Mouse (Mus musculus) spleen, postnatal 4 days (tissue): Measurements from ENCODE around the gene Gm572.

Source experiments
- DNase-seq, 2 experiments: peaks; one replicate each; pipeline ENCODE4 v3.0.0; 2022; ENCODE audit warnings: low spot score in 2 of 2

The Gm572 gene

DNA sequence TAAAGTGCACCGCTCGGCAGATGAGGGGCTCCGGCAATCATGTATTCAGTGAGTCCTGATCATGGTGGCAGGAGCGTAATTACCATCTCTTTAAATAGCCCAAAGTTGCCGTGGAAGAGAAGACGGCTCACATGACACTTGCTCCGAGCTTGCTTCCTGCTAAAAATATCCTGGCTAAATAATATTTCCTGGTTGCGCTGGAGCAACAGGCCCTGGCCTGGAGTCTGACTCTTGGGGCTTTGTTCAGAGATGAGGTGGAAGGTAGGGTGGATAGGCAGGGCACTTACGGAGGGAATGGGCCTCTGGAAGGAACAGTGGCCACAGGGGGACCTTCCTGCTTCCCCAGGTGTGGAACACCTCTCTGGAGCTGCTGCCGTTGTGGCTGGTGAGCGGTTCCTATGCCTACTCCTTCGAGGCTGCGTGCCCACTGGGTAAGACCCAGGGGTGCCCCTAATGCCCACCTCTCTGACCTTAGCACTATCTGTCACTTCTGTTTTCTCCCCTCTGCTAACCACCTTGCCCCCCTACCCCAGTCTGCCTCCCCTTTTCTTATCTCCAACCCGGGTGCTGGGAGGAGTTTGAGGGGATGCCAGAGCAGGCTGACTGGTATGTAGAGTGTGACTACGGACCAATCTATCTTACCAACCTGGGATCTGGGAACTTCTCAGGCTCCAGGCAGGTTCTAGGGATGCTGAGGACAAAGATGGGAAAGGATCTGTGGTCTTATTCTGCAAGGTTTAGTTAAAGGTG lies 24.1 kb downstream of the Gm572 start:
- DNase-seq = no peak

DNA sequence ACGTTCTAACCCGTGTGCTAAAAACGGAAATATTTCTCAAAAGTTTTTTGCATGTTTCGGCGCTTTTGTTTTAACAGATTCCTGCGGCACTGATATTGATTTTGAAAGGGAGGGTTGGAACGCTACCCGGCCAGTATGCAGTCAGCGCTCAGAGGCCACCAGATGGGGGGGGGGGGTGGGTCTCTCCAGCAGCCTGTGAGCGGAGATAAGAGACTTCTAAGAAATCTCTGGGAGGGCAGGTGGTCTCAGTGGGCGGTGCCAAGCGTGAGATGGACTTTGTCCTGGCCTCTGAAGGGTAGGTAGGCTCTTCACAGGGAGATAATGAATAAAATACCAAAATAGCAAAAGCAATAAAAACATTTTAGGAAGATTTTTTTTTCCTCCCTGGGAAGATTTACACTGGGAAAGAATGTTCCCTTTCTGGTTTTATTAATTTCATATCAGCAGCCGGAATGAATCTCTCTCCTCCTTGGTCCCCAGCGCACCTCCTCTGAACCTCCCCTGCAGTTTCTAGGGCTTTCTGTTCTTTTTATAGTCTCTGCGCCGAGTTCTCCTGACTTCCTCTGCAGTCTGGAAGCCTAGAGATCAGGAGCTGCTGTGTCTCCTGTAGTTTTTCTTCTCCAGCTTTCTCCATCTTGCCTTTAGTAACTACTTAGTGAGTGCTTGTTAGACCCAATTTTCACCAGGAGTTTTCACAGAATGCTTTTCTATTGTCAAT lies 28.3 kb downstream of the Gm572 start:
- DNase-seq = no peak

DNA sequence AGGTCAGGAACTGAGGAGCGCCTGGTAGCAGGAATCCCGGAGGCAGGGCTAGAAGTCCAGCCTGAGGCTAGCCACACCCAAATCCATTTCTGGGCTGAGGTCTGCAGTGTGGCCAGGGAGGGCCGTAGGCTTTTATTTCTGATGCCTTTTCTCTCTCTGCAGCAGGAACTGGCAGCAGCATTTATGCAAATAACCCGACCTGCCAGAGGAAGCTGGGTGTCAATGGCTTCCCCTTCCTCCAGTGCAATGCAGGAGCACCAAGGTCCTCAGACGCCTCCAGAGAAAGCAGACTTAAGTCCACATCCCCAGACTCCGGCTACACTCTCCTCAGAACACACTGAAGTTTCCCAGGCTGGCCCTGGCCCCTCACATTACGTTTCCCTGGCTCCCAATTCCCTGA lies 31.9 kb downstream of the Gm572 start:
- peak in 1 of 2 experiments; percentile 25 for DNase-seq

DNA sequence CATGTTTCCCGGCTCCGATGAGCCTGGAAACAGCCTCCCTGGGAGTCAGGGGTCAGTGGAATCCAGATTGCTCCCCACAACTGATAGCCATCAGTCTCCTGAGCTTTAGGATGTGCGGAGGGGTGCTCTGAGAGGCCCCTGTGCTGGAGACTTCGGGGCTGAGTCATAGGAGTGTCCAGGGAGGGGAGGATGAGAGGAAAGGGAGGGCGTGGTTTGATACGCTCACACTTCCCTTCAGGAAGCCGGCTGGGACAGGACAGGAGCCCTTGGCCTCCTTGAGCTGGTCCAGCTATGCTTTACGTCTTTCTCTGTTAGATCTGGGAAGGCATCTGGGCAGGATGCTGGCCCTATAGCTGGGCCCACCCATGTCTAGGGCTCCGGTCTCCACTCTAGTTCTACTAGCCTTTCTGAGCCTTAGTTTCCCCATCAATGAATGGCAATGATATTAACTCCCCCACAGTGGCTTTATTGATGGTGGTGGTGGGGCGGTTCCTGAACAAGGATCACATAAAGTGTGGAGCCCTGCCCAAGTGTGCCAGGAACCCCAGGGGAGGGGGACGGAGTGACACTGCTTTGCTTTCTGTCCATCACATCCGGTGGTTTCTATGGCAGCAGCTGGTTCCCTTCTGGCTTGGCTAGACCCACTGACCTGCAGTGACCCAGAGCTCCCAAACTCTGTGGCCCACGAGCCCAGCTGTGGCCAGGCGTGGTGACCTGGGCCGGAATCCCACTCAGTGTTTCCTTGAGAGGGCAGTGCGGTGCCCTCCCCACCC lies 33.3 kb downstream of the Gm572 start:
- DNase-seq = no peak

DNA sequence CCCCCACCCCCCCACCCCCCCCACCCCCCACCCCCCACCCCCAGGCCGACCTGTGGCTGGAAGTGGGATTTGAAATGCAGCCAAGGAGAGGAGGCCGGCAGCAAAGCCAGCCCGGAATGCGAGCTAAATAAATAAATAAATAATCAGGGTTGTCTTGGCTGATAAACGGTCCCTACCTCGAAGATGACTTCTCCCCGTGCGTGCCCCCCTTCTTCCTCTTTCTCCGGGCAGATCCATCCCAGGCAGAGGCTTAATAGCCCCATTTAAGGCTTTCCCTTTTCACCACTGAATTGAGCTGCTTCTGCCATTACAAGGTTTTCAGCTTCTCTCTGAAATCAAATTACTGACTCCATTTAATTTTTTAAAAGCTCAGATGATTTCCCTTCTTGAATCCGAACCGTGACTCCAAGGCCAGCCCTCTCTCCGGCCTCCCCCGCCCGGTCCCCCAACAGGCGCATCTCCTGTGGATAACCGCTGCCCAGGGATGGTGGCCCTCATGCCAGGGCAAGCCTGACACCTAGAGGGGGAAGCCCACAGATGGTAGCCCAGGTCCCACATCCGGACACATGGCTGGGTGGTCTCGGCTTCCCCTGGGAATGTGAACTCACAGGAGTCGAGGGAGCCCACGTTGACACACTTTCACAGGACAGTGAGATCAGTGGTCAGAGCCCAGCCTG lies 34.0 kb downstream of the Gm572 start:
- DNase-seq = no peak

DNA sequence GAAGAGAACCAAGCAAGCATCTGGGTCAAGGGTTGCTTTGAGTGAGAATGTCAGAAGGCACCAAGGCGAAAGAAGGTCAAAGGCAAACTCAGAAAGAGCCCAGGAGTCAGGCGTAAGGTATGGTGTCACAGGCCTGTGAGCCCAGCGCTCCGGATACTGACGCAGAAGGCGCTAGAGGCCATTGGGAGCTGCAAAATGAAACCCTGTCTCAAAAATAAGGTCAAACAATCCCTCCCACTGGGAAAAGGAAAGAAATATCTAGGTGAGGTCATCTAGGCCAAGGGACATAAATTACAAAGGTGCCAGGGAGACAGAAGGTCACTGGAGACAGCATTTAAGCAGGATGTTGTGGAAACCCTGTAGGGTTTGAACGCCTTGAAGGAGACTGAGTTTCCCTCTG lies 35.0 kb downstream of the Gm572 start:
- DNase-seq = no peak

DNA sequence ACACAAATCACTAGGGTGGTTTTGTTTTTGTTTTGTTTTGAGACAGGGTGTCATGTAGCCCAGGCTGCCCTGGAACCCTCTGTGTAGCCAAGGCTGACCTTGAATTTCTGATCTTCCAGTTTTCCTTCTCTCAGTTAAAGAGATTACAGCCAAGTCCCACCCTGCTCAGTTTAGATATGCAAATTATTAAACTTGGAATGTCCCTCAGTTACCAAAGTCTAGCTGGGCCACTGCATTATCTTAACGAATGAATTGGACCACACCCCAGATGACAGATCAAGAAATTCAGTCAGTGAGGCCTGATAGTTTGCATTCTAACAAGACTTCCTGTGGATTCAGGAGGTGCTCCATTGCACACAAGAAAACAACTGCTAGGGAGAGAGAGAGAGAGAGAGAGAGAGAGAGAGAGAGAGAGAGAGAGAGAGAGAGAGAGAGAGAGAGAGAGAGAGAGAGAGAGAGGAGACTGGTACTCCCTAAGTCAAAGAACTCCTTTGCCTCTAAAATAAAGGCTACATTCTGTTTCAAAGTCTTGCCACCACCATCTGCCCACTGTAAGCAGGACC lies 37.5 kb downstream of the Gm572 start:
- DNase-seq = no peak

DNA sequence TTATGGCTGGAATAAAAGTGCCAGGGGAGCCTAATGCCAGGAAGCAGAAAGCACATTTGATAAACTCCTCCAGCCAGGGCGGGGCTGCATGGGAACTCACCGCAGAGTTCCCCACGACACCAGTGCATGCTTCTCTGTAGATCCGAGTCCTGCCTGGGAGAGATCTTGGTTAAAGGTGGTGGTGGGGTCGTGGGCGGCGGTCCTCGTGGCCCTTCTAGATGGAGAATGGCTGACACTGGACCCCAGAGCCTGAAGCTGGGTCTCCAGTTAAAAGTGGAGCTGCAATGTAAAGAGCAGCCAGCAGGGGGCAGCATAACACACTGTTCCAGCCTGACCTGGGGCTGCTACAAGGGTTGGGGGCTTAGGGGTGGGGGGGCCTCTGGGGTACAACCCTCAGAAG lies 38.3 kb downstream of the Gm572 start:
- DNase-seq = peak; percentile 59 to 89

DNA sequence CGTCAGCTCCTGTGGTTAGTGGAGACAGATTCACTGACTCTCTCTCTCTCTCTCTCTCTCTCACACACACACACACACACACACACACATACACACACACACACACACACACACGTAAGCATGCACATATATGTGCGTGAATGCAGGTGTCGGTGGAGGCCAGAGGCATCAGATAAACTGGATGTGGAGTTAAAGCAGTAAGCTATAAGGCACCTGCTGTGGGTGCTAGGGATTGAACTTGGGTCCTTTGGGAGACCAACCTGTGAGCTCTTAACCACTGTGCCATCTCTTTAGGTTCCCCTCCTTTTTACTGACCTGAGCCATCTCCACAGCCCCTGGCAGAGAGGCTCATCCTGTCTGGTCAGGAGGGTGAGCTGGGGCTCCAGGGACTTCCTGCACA lies 39.8 kb downstream of the Gm572 start:
- no peak for DNase-seq

DNA sequence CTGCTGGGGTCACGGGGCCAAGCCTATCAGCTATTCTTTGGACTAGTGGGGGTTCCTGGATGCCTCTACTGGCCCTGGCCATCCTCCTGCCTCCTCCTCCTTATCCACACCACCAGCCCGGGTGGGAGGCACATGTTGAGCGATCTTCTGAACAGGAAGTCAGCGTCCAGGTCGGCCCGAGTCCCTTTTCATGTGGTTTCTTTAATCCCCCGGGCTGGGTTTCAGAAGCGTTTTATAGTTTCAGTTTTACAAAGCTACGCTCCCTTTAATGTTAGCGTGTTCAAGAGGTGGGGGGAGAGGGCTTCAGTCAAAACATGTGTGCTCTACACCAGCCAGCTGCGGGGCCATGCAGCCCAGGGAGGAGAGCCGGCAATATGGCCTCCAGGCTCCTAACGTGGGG lies 40.4 kb downstream of the Gm572 start:
- no peak for DNase-seq

DNA sequence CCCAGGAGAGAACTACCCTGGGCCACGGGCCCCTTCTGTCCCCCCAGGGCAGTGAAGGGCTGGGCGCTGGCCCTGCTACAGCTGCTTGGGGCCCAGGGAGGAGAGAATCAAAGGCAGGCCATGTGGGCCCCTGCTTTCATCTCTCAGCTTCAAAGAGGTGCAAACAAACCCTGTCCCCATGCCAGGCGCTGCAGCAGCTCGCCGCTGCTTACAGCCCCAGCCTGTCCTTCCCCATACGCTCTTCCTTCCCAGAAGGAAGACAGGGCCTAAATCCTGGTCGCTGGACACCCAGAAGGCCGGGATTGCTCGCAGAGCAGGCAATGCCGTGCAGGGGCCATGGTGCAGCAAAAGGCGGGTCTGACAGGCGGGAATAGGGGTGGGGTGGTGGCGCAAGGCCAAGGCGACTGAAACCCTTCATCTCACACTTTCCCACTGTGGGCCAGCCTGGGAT lies 43.4 kb downstream of the Gm572 start:
- DNase-seq = no peak

DNA sequence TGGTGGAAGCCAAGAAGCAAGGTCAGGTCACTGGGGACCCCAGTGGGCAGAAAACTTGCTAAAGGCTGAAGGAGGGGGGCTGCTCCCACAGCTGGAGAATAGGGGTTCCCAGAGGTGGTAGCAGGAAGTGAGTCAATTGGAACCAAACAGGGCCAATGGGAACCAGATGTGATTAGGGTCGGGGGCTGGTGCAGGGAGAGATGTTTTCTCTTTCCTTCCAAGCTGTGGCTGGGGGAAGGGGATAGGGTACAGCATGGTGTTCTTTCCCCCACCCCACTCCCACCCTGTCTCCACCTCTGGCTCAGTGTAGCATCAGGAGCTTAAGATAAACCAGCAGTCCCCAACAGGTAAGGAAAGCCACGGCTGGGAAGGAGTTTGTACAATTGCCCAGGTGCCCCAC lies 45.0 kb downstream of the Gm572 start:
- DNase-seq = no peak

DNA sequence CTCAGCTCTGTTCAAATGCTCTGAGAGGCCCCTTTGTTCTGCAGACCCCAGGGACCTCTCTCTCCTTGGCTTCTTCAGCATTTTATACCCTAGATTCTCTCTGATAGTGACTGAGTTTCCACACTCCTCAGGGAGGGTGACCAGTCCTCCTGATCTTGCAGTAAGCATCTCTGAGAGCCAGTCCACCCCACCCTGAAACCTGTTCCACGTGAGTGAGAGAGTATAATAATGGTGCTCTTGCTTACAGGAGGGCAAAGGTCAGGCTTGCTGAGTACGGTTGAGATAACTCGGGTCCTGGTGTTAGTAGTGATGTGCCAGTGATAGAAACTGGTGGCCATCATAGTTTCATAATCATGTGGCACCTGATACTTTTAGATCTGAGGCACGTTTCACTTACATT lies 48.1 kb downstream of the Gm572 start:
- DNase-seq = no peak

DNA sequence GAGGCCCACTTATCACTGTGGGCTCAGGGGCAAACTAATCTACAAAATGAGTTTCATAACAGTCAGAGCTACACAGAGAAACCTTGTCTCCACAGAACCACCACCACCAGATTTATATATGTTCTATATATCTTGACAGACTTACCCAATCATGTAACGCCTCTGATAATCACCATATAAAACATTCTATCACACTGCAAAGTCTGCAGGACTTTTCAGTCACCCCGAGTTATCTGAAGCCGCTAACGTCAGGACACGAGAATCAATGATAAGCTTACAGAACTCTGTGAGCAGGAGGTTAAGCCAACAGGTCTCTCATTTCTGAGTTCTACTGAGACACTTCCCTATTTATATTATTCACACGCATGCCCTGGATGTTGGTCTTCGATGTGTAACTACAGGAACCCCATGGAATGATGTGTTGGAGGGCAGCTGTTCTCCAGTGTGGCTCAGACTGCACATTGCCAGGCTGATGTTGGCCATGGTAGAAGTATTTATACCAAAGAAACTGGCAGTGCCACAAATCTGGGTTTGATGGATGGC lies 50.4 kb downstream of the Gm572 start:
- DNase-seq = no peak

DNA sequence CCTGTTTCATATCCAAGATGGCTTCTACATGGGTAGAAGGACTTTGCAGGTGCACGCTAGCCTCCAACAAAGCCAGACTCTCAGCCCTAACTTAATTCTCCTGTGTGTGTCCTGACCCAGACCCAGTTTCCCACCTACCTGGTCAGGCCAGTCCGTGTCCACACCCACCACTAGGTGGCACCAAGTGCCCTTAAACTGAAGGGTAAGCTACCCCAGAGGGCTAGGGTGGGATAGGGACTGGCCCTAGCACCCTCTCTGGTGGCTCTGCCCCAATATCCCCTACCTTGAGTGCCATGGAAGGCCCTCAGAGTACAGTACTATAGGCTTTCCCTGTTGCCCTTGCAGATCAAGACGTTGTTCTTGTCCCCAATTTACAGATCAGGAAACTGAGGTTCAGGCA lies 61.6 kb downstream of the Gm572 start:
- peak in 1 of 2 experiments; percentile 30 for DNase-seq

DNA sequence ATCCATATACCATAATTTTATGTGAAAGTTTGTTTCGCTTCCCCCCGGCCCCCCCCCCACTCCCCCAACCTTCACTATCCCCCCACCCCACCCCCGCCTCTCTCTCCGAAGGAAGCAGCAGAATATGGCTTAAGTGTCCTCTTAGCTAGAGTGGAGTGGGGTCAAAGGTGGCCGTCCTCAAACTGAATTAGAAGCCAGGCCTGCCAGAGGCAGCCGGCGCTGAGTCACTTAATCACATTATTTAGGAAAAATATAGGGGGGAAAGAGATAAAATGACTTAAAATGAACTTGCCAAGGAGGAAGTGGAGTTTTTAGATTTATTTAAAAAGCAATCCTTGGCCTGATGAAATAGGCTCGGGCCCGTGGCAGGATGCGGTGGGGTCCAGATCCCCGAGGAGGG lies 65.7 kb downstream of the Gm572 start:
- no peak for DNase-seq

DNA sequence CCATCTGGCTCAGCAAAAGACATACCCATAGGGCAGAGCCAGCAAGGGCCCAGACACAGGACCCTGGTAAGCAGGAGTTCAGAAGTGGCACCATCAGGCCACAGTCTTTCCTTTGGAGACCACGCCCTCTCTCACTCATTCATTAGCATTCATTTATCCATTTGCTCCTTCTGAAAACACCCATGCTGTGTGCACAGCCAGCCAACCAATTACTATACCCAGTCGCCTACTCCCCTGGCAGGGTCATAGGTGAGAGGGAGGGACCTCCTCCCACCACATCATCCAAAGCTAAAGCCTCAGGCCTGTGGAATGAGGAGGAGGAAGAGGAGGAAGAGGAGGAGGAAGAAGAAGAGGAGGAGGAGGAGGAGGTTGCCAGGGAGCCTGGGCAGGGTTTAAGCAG lies 67.3 kb downstream of the Gm572 start:
- DNase-seq = no peak

DNA sequence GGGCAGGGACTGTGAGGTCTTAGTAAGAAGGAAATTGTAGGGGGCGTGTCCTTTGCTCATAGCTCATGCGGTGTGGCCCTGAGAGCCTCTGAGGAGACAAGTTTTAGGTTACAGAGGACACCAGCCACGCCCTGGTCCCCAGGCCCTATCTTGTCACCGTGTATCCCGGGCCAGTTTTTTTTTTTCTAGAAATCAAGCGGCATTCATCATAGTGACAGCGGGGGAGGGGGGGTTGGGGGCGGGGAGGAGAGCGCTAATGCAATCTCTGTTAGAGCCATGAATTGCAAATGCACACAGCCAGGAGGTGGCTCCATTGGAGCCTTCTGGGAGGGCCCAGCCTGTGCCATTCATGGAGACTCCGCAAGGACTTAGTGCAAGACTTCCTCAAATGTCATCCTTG lies 68.2 kb downstream of the Gm572 start:
- no peak for DNase-seq

DNA sequence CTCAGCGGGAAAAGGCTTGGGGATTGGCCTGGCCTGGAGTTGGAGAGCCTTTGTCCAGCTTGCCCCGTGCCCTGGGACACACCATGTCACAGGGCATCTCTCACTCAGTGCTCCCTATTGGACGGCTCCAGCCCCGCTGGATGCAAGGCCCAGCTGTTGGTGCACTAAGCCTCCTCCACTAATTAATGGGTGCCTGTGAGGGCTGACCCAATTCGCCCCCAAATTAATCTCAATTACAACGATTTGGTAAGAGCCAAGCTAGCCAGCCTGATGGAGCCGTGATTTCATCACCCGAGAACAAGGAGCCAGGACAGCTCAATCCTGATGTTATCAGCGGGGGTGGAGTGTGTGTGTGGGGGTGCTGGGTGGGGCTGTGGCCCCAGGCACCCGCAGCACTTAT lies 69.5 kb downstream of the Gm572 start:
- no peak for DNase-seq

DNA sequence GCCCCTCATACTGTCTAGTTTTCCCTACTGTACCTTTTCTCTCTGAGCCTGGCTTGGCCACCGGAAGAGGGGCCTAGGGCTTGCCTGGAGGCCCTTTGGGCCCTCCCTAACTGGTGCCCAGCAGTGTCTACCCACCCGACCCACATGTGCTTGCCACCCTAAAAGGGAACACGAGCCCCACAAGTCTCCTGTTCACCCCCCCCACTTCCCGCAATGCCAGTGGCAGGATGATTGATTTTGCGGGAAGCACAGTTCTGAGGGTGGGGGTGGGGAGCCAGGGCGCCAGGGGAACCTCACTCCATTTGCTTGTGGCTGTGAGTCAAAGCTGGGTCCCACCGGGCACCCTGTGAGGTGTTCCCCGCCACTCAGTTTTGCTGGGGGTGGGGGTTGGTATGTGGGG lies 70.9 kb downstream of the Gm572 start:
- no peak for DNase-seq

DNA sequence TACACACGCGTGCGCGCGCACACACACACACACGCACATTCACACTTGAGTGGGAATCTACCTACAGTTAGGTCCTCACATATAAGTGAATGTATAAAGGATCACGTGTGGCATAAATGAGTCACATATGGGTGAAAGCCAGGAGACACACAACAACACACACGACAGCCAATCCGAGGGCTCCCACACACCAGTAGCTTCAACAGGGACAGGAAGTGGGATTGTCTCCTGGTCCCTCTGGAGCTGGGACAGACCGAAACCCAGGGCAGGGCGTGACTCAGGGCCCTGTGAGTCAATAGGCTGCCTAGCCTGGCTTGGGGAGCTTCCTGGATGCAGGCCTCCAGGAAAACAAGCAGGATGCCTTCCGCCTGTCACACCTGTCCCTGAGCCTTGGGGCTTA lies 71.6 kb downstream of the Gm572 start:
- no peak for DNase-seq

DNA sequence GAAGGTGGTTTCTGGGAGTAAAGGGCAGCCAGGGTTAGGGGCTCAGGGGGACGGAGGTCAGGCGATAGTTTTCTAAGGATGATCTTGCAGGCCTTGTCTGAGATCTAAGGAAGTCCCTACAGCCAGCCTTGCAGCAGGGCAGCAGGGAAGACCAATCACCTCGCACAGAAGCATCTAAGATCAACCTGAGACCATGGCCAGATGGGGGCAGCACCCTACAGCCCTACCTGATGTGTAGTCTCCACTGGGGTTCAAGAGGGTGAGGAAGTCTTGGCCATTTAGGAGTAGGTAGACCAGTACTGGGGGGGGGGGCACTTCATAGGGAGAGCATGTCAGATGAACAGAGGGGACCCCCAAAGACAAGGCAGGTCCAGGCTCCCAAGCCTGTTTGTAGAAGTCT lies 72.3 kb downstream of the Gm572 start:
- no peak for DNase-seq
